In the genomic region with DNA sequence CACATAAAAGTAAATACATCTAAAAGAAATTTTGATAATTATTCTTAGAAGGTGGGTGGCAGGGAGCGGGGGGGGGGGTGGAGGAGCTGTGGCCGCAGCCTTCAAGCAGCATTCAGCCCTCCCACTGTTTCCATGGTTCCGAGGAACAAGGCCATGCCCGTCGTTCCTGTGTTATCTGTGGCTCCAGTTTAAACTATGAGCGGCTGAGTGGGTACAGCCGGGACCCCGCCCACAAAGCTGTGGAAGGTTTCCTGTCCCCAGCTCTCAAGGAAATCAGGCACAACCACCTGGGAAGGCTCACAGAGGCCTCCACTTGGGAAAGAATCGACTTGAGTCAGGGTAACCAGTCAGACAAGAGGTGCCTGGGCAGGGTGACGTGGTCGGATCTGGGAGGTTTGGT, we compare ENCODE assay signal across 9 mouse cellular contexts. TPM values are rescaled to one million over a fixed set of nuclear protein-coding genes. Genes with fewer than 3 reads are reported as not detected.
DNase-seq lines count a peak whose midpoint lies in the region; ATAC-seq lines count a peak whose summit lies in the region.
"Had no signal": no experiment of that assay in that cellular context is flagged by ENCODE, and none has a peak within 500 bp of the region (broad histone marks: within the 10 kb centered on the region; RNA-seq: fewer than 3 reads in every experiment).

No protein-coding gene starts in this region.

- 33% methylated on average over 11 of the region's 11 CpGs for WGBS in heart, embryonic 13.5 days
- WGBS in heart, embryonic 16.5 days, result 39% methylated on average over 11 of the region's 11 CpGs
- WGBS in forebrain, embryonic 15.5 days, result 88% methylated on average over 11 of the region's 11 CpGs

- H3K9me3 ChIP-seq in heart, embryonic 13.5 days, result peaks cover 6% of the 10 kb centered on the region
- no peaks in the 10 kb centered on the region for H3K9me3 ChIP-seq in heart, embryonic 16.5 days (replicated peaks; ENCODE audit: control insufficient read depth, low read length)
- H3K9me3 ChIP-seq in forebrain, embryonic 15.5 days, result no peaks in the 10 kb centered on the region

- no peaks in the 10 kb centered on the region for H3K27me3 ChIP-seq in heart, embryonic 13.5 days (replicated peaks)
- no peaks in the 10 kb centered on the region for H3K27me3 ChIP-seq in heart, embryonic 16.5 days (ENCODE audit: control insufficient read depth, insufficient read depth, low read length)
- no peaks in the 10 kb centered on the region for H3K27me3 ChIP-seq in forebrain, embryonic 15.5 days

- 0 out of 2 replicates have a peak overlapping the region, but pooled peaks have one; percentile 58 for H3K27ac ChIP-seq in heart, embryonic 13.5 days (replicated peaks)
- no peak overlapping the region for H3K27ac ChIP-seq in heart, embryonic 16.5 days (ENCODE audit: low read length)
- no peak overlapping the region for H3K27ac ChIP-seq in forebrain, embryonic 15.5 days (replicated peaks)
- H3K27ac ChIP-seq: hindbrain, embryonic 14.5 days had no signal

- peaks cover 14% of the 10 kb centered on the region for H3K4me1 ChIP-seq in heart, embryonic 13.5 days
- 0 out of 2 replicates have a peak, but pooled peaks cover 6% of the 10 kb centered on the region for H3K4me1 ChIP-seq in heart, embryonic 16.5 days (ENCODE audit: control insufficient read depth, insufficient read depth, low read length)
- H3K4me1 ChIP-seq in forebrain, embryonic 15.5 days, result 0 out of 2 replicates have a peak, but pooled peaks cover 4% of the 10 kb centered on the region

- no peak overlapping the region for H3K4me3 ChIP-seq in heart, embryonic 13.5 days
- H3K4me3 ChIP-seq in heart, embryonic 16.5 days (ENCODE audit: low read length), result no peak overlapping the region
- no peak overlapping the region for H3K4me3 ChIP-seq in forebrain, embryonic 15.5 days

- H3K9ac ChIP-seq in heart, embryonic 13.5 days, result no peak overlapping the region
- no peak overlapping the region for H3K9ac ChIP-seq in heart, embryonic 16.5 days (ENCODE audit: low read length)
- H3K9ac ChIP-seq in forebrain, embryonic 15.5 days (replicated peaks), result no peak overlapping the region
- H3K9ac ChIP-seq: hindbrain, embryonic 14.5 days had no signal

- H3K36me3 ChIP-seq in heart, embryonic 13.5 days, result peaks cover 90% of the 10 kb centered on the region
- peaks cover 37% of the 10 kb centered on the region for H3K36me3 ChIP-seq in heart, embryonic 16.5 days (ENCODE audit: control insufficient read depth, insufficient read depth)
- peaks cover 36% of the 10 kb centered on the region for H3K36me3 ChIP-seq in forebrain, embryonic 15.5 days

- ATAC-seq in heart, embryonic 13.5 days (ENCODE audit: extremely low read depth, insufficient number of reproducible peaks, low FRiP score, low TSS enrichment), result no peak; the same call in 1 of the 2 replicates
- 0 out of 2 replicates have a peak, but pooled peaks have one; percentile 13 for ATAC-seq in heart, embryonic 16.5 days (replicated peaks; ENCODE audit: extremely low read depth, insufficient read depth, low FRiP score)
- ATAC-seq in forebrain, embryonic 15.5 days (replicated peaks), result no peak
- ATAC-seq: CD4-positive, CD25-positive, alpha-beta regulatory T cell, adult 4 months had no signal

- H3K4me2 ChIP-seq in heart, embryonic 13.5 days, result no peak overlapping the region
- no peak overlapping the region for H3K4me2 ChIP-seq in heart, embryonic 16.5 days (ENCODE audit: low read depth, low read length)
- no peak overlapping the region for H3K4me2 ChIP-seq in forebrain, embryonic 15.5 days (replicated peaks)
- H3K4me2 ChIP-seq: hindbrain, embryonic 14.5 days had no signal

- no peak for DNase-seq in heart, adult 9 months (ENCODE audit: low spot score in 2 of 2)
- DNase-seq in MN1 (ENCODE audit: low spot score), result peak; percentile 37
- peak; percentile 77 for DNase-seq in lung, postnatal 25 days (ENCODE audit: low spot score)
- DNase-seq in frontal cortex, postnatal 10 days (ENCODE audit: low spot score in 2 of 2), result no peak

RNA-seq across cellular contexts. Expression of gene Eif4g3, which starts 32.1 kb away (rescaled TPM):
- 19.9 and 22.2 TPM in 2 replicates for polyA plus RNA-seq in heart, embryonic 13.5 days (2015; fragmentation: Nextera tagmentation; extraction: Ambion mirVana)
- polyA plus RNA-seq in heart, embryonic 16.5 days (2015; fragmentation: Nextera tagmentation; extraction: Ambion mirVana), result 18.9 and 20.3 TPM in 2 replicates
- polyA plus RNA-seq in forebrain, embryonic 15.5 days (2015; fragmentation: Nextera tagmentation; extraction: Ambion mirVana), result 48.6 and 49.7 TPM in 2 replicates

Comparison
In these comparisons a context has a peak if more than half of its experiments do, and no peak if none do; other contexts are left out.
1. DNase-seq: peak in MN1 (single experiment) and lung, postnatal 25 days (single experiment); none in heart, adult 9 months (0 of 2) and frontal cortex, postnatal 10 days (0 of 2).